Mouse (Mus musculus): ENCODE data around the gene Tmem235. TPM values are rescaled to one million over a fixed set of nuclear protein-coding genes. Genes with fewer than 3 reads are reported as not detected.
A peak's percentile ranks its signal among the peaks of the same experiment; 100 is the strongest.
"Not testable (repeated sequence)": the region's sequence is repeated elsewhere in the genome, so short reads cannot be mapped to it uniquely, and the experiment has no call there.

Tmem235 gene
- polyA plus RNA-seq, 1 experiment from 2014 or later: not detected

- H3K79me2 ChIP-seq (ENCODE audit: inconsistent target): peaks cover 31% of the 10 kb centered on the region
- H3K4me3 ChIP-seq (ENCODE audit: inconsistent target): no peak overlapping the region
- 84% methylated on average over 7 of the region's 8 CpGs for WGBS (ENCODE audit: missing documents)
- no peaks in the 10 kb centered on the region for H3K36me3 ChIP-seq (ENCODE audit: inconsistent target)
- H3K27ac ChIP-seq: no peak overlapping the region
Observed at GRCm38 (mm10) chr11:117826916-117827315, 33.6 kb upstream of the Tmem235 start.

GRCm38 (mm10) chr11:117827386-117827785 lies 33.2 kb upstream of the Tmem235 start:
- peaks cover 26% of the 10 kb centered on the region for H3K79me2 ChIP-seq (ENCODE audit: inconsistent target)
- 65% methylated on average over 3 of the region's 3 CpGs for WGBS (ENCODE audit: missing documents)
- H3K4me3 ChIP-seq (ENCODE audit: inconsistent target): no peak overlapping the region
- H3K27ac ChIP-seq: peak overlapping the region; percentile 80
- H3K36me3 ChIP-seq (ENCODE audit: inconsistent target): no peaks in the 10 kb centered on the region

GRCm38 (mm10) chr11:117828149-117828887 lies 32.2 kb upstream of the Tmem235 start:
- Histone ChIP-seq H3K27ac (peak overlapping the region; percentile 80), H3K4me3 (ENCODE audit: inconsistent target) (no peak overlapping the region), H3K36me3 (ENCODE audit: inconsistent target) (no peaks in the 10 kb centered on the region), H3K79me2 (ENCODE audit: inconsistent target) (peaks cover 17% of the 10 kb centered on the region)
- WGBS (ENCODE audit: missing documents): 32% methylated on average over 16 of the region's 18 CpGs

GRCm38 (mm10) chr11:117828888-117829604 lies 31.5 kb upstream of the Tmem235 start:
- H3K79me2 ChIP-seq (ENCODE audit: inconsistent target): peaks cover 10% of the 10 kb centered on the region
- peak overlapping the region; percentile 80 for H3K27ac ChIP-seq
- no peaks in the 10 kb centered on the region for H3K36me3 ChIP-seq (ENCODE audit: inconsistent target)
- WGBS (ENCODE audit: missing documents): 39% methylated on average over 9 of the region's 9 CpGs
- H3K4me3 ChIP-seq (ENCODE audit: inconsistent target): no peak overlapping the region

GRCm38 (mm10) chr11:117829671-117830215 lies 30.8 kb upstream of the Tmem235 start:
- Histone ChIP-seq H3K27ac (peak overlapping the region; percentile 80), H3K4me3 (ENCODE audit: inconsistent target) (no peak overlapping the region), H3K36me3 (ENCODE audit: inconsistent target) (no peaks in the 10 kb centered on the region), H3K79me2 (ENCODE audit: inconsistent target) (peaks cover 6% of the 10 kb centered on the region)
- WGBS (ENCODE audit: missing documents): 44% methylated on average over 2 of the region's 2 CpGs

GRCm38 (mm10) chr11:117830401-117830800 lies 30.2 kb upstream of the Tmem235 start:
- Histone ChIP-seq H3K27ac (peak overlapping the region; percentile 80), H3K36me3 (ENCODE audit: inconsistent target) (no peaks in the 10 kb centered on the region), H3K4me3 (ENCODE audit: inconsistent target) (no peak overlapping the region), H3K79me2 (ENCODE audit: inconsistent target) (no peaks in the 10 kb centered on the region; the same call in 1 of the 2 replicates)
- 40% methylated on average over 9 of the region's 9 CpGs for WGBS (ENCODE audit: missing documents)

- peak overlapping the region; percentile 41 for H3K4me3 ChIP-seq (ENCODE audit: inconsistent target)
- H3K79me2 ChIP-seq (ENCODE audit: inconsistent target): no peaks in the 10 kb centered on the region
- 6% methylated on average over 28 of the region's 28 CpGs for WGBS (ENCODE audit: missing documents)
- peak overlapping the region; percentile 56 for H3K27ac ChIP-seq
- no peaks in the 10 kb centered on the region for H3K36me3 ChIP-seq (ENCODE audit: inconsistent target)
Observed at GRCm38 (mm10) chr11:117832086-117832969, 28.2 kb upstream of the Tmem235 start.

GRCm38 (mm10) chr11:117833509-117833908 lies 27.0 kb upstream of the Tmem235 start:
- H3K36me3 ChIP-seq (ENCODE audit: inconsistent target); H3K27ac ChIP-seq; H3K79me2 ChIP-seq (ENCODE audit: inconsistent target); H3K4me3 ChIP-seq (ENCODE audit: inconsistent target): not testable (repeated sequence)
- WGBS (ENCODE audit: missing documents): 91% methylated on average over 4 of the region's 6 CpGs

GRCm38 (mm10) chr11:117834086-117834485 lies 26.5 kb upstream of the Tmem235 start:
- 95% methylated on average over 8 of the region's 8 CpGs for WGBS (ENCODE audit: missing documents)
- Histone ChIP-seq H3K4me3 (ENCODE audit: inconsistent target) (no peak overlapping the region), H3K36me3 (ENCODE audit: inconsistent target) (no peaks in the 10 kb centered on the region), H3K79me2 (ENCODE audit: inconsistent target) (no peaks in the 10 kb centered on the region), H3K27ac (no peak overlapping the region)

- no peak overlapping the region for H3K27ac ChIP-seq
- WGBS (ENCODE audit: missing documents): 43% methylated on average over 11 of the region's 13 CpGs
- no peak overlapping the region for H3K4me3 ChIP-seq (ENCODE audit: inconsistent target)
- no peaks in the 10 kb centered on the region for H3K36me3 ChIP-seq (ENCODE audit: inconsistent target)
- no peaks in the 10 kb centered on the region for H3K79me2 ChIP-seq (ENCODE audit: inconsistent target)
Observed at GRCm38 (mm10) chr11:117836306-117836705, 24.2 kb upstream of the Tmem235 start.

- Histone ChIP-seq H3K36me3 (ENCODE audit: inconsistent target) (no peaks in the 10 kb centered on the region), H3K27ac (no peak overlapping the region), H3K79me2 (ENCODE audit: inconsistent target) (no peaks in the 10 kb centered on the region), H3K4me3 (ENCODE audit: inconsistent target) (no peak overlapping the region)
- WGBS (ENCODE audit: missing documents): 100% methylated on average over 2 of the region's 2 CpGs
Observed at GRCm38 (mm10) chr11:117838572-117838971, 22.0 kb upstream of the Tmem235 start.

- no peaks in the 10 kb centered on the region for H3K79me2 ChIP-seq (ENCODE audit: inconsistent target)
- 100% methylated on average over 1 of the region's 1 CpGs for WGBS (ENCODE audit: missing documents)
- no peak overlapping the region for H3K4me3 ChIP-seq (ENCODE audit: inconsistent target)
Observed at GRCm38 (mm10) chr11:117839021-117839420, 21.5 kb upstream of the Tmem235 start.

GRCm38 (mm10) chr11:117840910-117841309 lies 19.6 kb upstream of the Tmem235 start:
- Histone ChIP-seq H3K27ac (no peak overlapping the region), H3K4me3 (ENCODE audit: inconsistent target) (no peak overlapping the region), H3K36me3 (ENCODE audit: inconsistent target) (no peaks in the 10 kb centered on the region), H3K79me2 (ENCODE audit: inconsistent target) (no peaks in the 10 kb centered on the region)
- WGBS (ENCODE audit: missing documents): 67% methylated on average over 1 of the region's 1 CpGs

More at GRCm38 (mm10) chr11:117839021-117839420, 21.5 kb upstream of the Tmem235 start:
- Histone ChIP-seq H3K36me3 (ENCODE audit: inconsistent target) (no peaks in the 10 kb centered on the region), H3K27ac (no peak overlapping the region)

- no peak overlapping the region for H3K27ac ChIP-seq
- 94% methylated on average over 2 of the region's 2 CpGs for WGBS (ENCODE audit: missing documents)
- no peak overlapping the region for H3K4me3 ChIP-seq (ENCODE audit: inconsistent target)
- no peaks in the 10 kb centered on the region for H3K36me3 ChIP-seq (ENCODE audit: inconsistent target)
- no peaks in the 10 kb centered on the region for H3K79me2 ChIP-seq (ENCODE audit: inconsistent target)
Observed at GRCm38 (mm10) chr11:117843434-117843833, 17.1 kb upstream of the Tmem235 start.

Data from macrophage (primary cell).